Mouse (Mus musculus) testis, adult 2 months (tissue): ENCODE measurements around the gene Cep63. TPM values are rescaled to one million over a fixed set of nuclear protein-coding genes. Genes with fewer than 3 reads are reported as not detected.
A peak's percentile ranks its signal among the peaks of the same experiment; 100 is the strongest.

ENCODE experiments used
- H3K27ac ChIP-seq: fragments of 200-500 bp; 2 replicates; pipeline ENCODE4 v1.5.1; 2012; ENCODE audit warnings: low read depth, low read length; ENCODE audit not compliant: control insufficient read depth, insufficient read depth
- H3K27me3 ChIP-seq: fragments of 200-500 bp; 2 replicates; pipeline ENCODE4 v1.6.1; 2012; ENCODE audit warnings: mild to moderate bottlenecking, low read length, moderate library complexity; ENCODE audit not compliant: control insufficient read depth, insufficient read depth
- H3K36me3 ChIP-seq: fragments of 200-500 bp; 2 replicates; pipeline ENCODE4 v1.6.1; 2012; ENCODE audit warnings: mild to moderate bottlenecking, low read length; ENCODE audit not compliant: control insufficient read depth, insufficient read depth
- H3K4me1 ChIP-seq: fragments of 200-500 bp; 2 replicates; pipeline ENCODE4 v1.6.1; 2012; ENCODE audit warnings: low read length; ENCODE audit not compliant: control insufficient read depth, insufficient read depth
- H3K4me3 ChIP-seq: fragments of 200-500 bp; 2 replicates; pipeline ENCODE4 v1.5.1; 2012; ENCODE audit warnings: low read depth, mild to moderate bottlenecking, low read length, moderate library complexity, mixed read lengths; ENCODE audit not compliant: control insufficient read depth
- CTCF ChIP-seq: fragments of 200-500 bp; IDR thresholded peaks from 2 replicates; pipeline ENCODE4 v1.5.1; 2012; ENCODE audit warnings: low read depth, mild to moderate bottlenecking, inconsistent platforms, low read length, moderate library complexity; ENCODE audit not compliant: control insufficient read depth, insufficient read depth, insufficient replicate concordance
- POLR2A ChIP-seq: fragments of 200-500 bp; IDR thresholded peaks from 2 replicates; pipeline ENCODE4 v1.6.1; 2012; ENCODE audit warnings: low read depth, mild to moderate bottlenecking, inconsistent platforms, low read length, moderate library complexity; ENCODE audit not compliant: control insufficient read depth
- polyA plus RNA-seq: library from polyadenylated mRNA; depleted of rRNA; stranded (reverse); fragments of >200 nt; gene quantifications from 2 replicates; pipeline ENCODE4 v1.2.3, GENCODE M21; 2012; rRNA removed

Cep63 gene
- polyA plus RNA-seq, result 182 and 187 TPM in 2 replicates

GRCm38 (mm10) chr9:102625983-102626838 lies at the start of gene Cep63, which contains the start of gene Anapc13:
Cep63 (minus strand) TSS chr9:102626534.
Anapc13 (plus strand) TSS chr9:102626296.
- Histone ChIP-seq H3K4me1 (peaks cover 11% of the 10 kb centered on the region), H3K27me3 (no peaks in the 10 kb centered on the region), H3K27ac (peak within 1 kb of the TSS; percentile 95), H3K4me3 (peak within 1 kb of the TSS; percentile 94), H3K36me3 (no peaks in the 10 kb centered on the region; the same call in 1 of the 2 replicates)
- TF ChIP-seq CTCF (no peak), POLR2A (peak; percentile 83)

GRCm38 (mm10) chr9:102675922-102676321 lies 49.6 kb upstream of the Cep63 start:
- no peaks in the 10 kb centered on the region for H3K36me3 ChIP-seq
- TF ChIP-seq CTCF, result no peak
- TF ChIP-seq POLR2A, result no peak
- no peaks in the 10 kb centered on the region for H3K4me1 ChIP-seq
- H3K27me3 ChIP-seq, result no peaks in the 10 kb centered on the region
- no peak overlapping the region for H3K4me3 ChIP-seq
- H3K27ac ChIP-seq, result no peak overlapping the region

GRCm38 (mm10) chr9:102673381-102673780 lies 47.0 kb upstream of the Cep63 start:
- Histone ChIP-seq H3K27me3 (no peaks in the 10 kb centered on the region), H3K27ac (no peak overlapping the region), H3K36me3 (no peaks in the 10 kb centered on the region), H3K4me1 (no peaks in the 10 kb centered on the region), H3K4me3 (no peak overlapping the region)
- no peak for TF ChIP-seq POLR2A
- TF ChIP-seq CTCF, result no peak

GRCm38 (mm10) chr9:102668906-102669305 lies 42.6 kb upstream of the Cep63 start:
- Histone ChIP-seq H3K27me3 (no peaks in the 10 kb centered on the region), H3K27ac (no peak overlapping the region), H3K4me1 (no peaks in the 10 kb centered on the region), H3K36me3 (no peaks in the 10 kb centered on the region), H3K4me3 (no peak overlapping the region)
- TF ChIP-seq CTCF (no peak), POLR2A (no peak)

- Histone ChIP-seq H3K27ac (no peak overlapping the region), H3K4me3 (no peak overlapping the region), H3K27me3 (no peaks in the 10 kb centered on the region), H3K36me3 (no peaks in the 10 kb centered on the region), H3K4me1 (no peaks in the 10 kb centered on the region)
- TF ChIP-seq CTCF (no peak), POLR2A (no peak)
These were observed 41.8 kb upstream of the Cep63 start for GRCm38 (mm10) chr9:102668115-102668514.

GRCm38 (mm10) chr9:102656355-102657095 lies 30.2 kb upstream of the Cep63 start:
- H3K27me3 ChIP-seq, result no peaks in the 10 kb centered on the region
- no peak overlapping the region for H3K4me3 ChIP-seq
- H3K27ac ChIP-seq, result no peak overlapping the region
- no peak for TF ChIP-seq POLR2A
- TF ChIP-seq CTCF, result no peak
- H3K36me3 ChIP-seq, result no peaks in the 10 kb centered on the region
- H3K4me1 ChIP-seq, result peaks cover 5% of the 10 kb centered on the region; the same call in 1 of the 2 replicates

- Histone ChIP-seq H3K27me3 (no peaks in the 10 kb centered on the region), H3K27ac (no peak overlapping the region), H3K36me3 (no peaks in the 10 kb centered on the region), H3K4me3 (no peak overlapping the region), H3K4me1 (no peaks in the 10 kb centered on the region; the same call in 1 of the 2 replicates)
- no peak for TF ChIP-seq POLR2A
- TF ChIP-seq CTCF, result no peak
These were observed 24.9 kb upstream of the Cep63 start for GRCm38 (mm10) chr9:102651199-102651720.
